Mouse (Mus musculus): ENCODE measurements around the gene Csrp3. TPM values are rescaled to one million over a fixed set of nuclear protein-coding genes. Genes with fewer than 3 reads are reported as not detected.

The Csrp3 gene
- polyA plus RNA-seq (2014; fragmentation: Nextera tagmentation; extraction: Ambion mirVana), result 1.1 and 1.4 TPM in 2 replicates

DNA sequence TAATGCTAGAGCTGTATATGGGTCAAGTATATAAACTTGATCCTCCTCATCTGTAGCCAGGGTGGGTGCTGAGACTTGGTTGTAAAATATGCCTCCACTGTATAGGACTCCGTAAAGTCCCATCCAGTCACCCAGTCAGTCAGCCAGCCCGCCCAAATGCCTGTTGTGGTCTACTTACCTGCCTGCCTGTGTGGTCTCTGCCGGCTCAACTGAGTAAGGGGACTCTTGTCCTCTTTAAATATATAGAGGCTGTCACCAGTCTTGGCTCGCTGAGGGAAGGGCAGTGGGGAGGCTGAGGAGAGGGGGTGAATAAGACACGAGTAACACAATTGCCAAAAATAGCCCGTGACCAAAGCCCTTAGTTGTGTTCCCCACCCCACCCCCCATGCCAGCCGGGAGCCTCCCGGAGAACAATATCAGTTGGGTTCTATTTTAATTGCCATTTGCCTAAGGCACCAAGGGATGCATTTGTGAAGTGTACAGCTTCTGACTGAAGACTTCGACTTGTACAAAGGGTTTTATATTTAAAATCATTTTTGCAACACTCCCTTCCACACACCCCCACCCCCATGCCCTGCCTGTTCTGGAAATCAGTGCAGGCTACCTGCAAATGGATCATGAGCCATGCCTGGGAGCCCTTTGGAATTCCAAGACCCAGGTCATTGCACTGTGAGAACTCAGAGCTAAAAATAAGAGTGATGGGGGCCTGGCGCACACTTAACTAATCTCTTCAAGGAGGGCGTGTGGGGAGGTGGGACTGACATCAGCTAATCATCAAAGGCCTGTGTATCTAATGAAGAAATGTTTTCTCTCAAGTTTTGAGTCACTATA lies at the start of gene Csrp3:
Csrp3 (minus strand) TSS at position 214 of the 831 bp plus-strand sequence.
- H3K4me2 ChIP-seq (ENCODE audit: low read depth, severe bottlenecking), result no peak within 1 kb of the TSS
- no peaks in the 10 kb centered on the region for H3K27me3 ChIP-seq (ENCODE audit: control insufficient read depth, insufficient read depth, low read length)
- WGBS, result 47% methylated on average over 11 of the region's 11 CpGs
- H3K27ac ChIP-seq (replicated peaks; ENCODE audit: low read depth, low read length), result no peak within 1 kb of the TSS
- H3K9ac ChIP-seq (ENCODE audit: low read length), result no peak within 1 kb of the TSS
- H3K9me3 ChIP-seq (ENCODE audit: control insufficient read depth, low read length), result no peaks in the 10 kb centered on the region
- no peaks in the 10 kb centered on the region for H3K36me3 ChIP-seq (ENCODE audit: control insufficient read depth, insufficient read depth, low read length)
- no peak within 1 kb of the TSS for H3K4me3 ChIP-seq (ENCODE audit: low read depth, low read length)
- DNase-seq (ENCODE audit: low spot score) (no peak), ATAC-seq (ENCODE audit: insufficient number of reproducible peaks, low FRiP score, low TSS enrichment, low read depth) (no peak)
- no peaks in the 10 kb centered on the region for H3K4me1 ChIP-seq (ENCODE audit: control insufficient read depth, insufficient read depth, low read length)

DNA sequence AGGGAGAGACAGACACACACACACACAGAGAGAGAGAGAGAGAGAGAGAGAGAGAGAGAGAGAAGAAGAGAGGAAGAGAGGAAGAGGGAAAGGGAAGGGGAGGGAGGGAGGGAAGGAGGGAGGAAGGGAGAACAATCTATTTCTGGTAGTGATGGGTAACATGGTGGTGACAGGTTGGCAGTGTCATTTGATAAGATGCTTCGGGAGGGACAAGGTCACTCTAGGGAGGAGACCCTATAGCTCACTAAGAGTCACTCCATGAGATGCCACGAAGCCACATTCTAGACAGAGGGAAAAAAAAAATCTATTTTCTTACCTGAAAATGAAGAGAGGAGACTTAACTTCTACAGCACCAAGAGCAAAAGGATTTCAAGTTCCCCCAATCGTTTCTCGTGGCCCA lies 48.2 kb upstream of the Csrp3 start:
- H3K4me2 ChIP-seq (ENCODE audit: low read depth, severe bottlenecking), result no peak overlapping the region
- no peak overlapping the region for H3K9ac ChIP-seq (ENCODE audit: low read length)
- ATAC-seq (ENCODE audit: insufficient number of reproducible peaks, low FRiP score, low TSS enrichment, low read depth) (no peak), DNase-seq (ENCODE audit: low spot score) (no peak)
- no peak overlapping the region for H3K4me3 ChIP-seq (ENCODE audit: low read depth, low read length)
- no peaks in the 10 kb centered on the region for H3K9me3 ChIP-seq (ENCODE audit: control insufficient read depth, low read length)
- no peak overlapping the region for H3K27ac ChIP-seq (replicated peaks; ENCODE audit: low read depth, low read length)
- no peaks in the 10 kb centered on the region for H3K36me3 ChIP-seq (ENCODE audit: control insufficient read depth, insufficient read depth, low read length)
- peaks cover 2% of the 10 kb centered on the region; the same call in 1 of the 2 replicates for H3K4me1 ChIP-seq (ENCODE audit: control insufficient read depth, insufficient read depth, low read length)
- no peaks in the 10 kb centered on the region for H3K27me3 ChIP-seq (ENCODE audit: control insufficient read depth, insufficient read depth, low read length)
- 85% methylated on average over 4 of the region's 4 CpGs for WGBS

DNA sequence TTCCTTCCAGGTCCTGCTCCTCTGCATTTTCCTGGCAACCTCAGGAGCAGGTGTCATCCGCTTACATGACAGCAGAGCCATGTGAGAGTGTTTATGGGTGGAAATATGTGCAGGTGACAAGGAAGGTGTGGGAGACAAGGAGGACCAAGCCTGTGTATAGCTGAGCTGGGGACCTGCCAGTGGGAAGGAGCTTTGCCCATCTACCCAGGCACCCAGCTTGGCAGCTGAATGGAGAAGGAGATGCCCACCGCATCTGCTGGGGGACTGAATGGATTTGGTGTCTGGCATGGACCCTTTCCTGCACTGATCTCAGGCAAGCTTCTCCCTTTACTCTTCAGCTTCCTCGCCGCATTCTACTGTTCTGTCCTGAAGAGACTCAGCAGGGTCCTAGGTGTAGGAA lies 47.6 kb upstream of the Csrp3 start:
- no peaks in the 10 kb centered on the region for H3K27me3 ChIP-seq (ENCODE audit: control insufficient read depth, insufficient read depth, low read length)
- H3K4me2 ChIP-seq (ENCODE audit: low read depth, severe bottlenecking), result no peak overlapping the region
- DNase-seq (ENCODE audit: low spot score) (no peak), ATAC-seq (ENCODE audit: insufficient number of reproducible peaks, low FRiP score, low TSS enrichment, low read depth) (no peak)
- H3K36me3 ChIP-seq (ENCODE audit: control insufficient read depth, insufficient read depth, low read length), result no peaks in the 10 kb centered on the region
- H3K27ac ChIP-seq (replicated peaks; ENCODE audit: low read depth, low read length), result no peak overlapping the region
- no peaks in the 10 kb centered on the region for H3K9me3 ChIP-seq (ENCODE audit: control insufficient read depth, low read length)
- no peak overlapping the region for H3K4me3 ChIP-seq (ENCODE audit: low read depth, low read length)
- 91% methylated on average over 4 of the region's 4 CpGs for WGBS
- H3K4me1 ChIP-seq (ENCODE audit: control insufficient read depth, insufficient read depth, low read length), result peaks cover 4% of the 10 kb centered on the region; the same call in 1 of the 2 replicates
- H3K9ac ChIP-seq (ENCODE audit: low read length), result no peak overlapping the region

DNA sequence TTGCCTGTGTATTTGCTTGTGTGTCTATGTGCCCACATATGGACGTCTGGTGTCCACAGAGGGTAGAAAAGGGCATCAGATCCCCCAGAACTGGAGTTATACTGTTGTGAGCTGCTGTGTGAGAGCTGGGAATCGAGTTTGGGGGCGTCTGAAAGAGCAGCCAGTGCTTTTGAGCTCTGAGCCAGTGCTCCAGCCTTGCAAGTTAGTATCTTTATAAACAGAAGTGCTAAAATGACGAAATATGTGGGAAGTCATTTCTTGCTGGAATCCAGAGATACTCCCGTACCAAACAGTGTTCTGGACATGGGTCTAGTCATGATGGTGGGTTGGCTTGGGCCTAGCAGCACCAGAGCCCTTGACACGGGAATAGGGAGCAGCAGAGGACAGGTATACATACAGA lies 46.9 kb upstream of the Csrp3 start:
- no peak for DNase-seq (ENCODE audit: low spot score)
- H3K4me2 ChIP-seq (ENCODE audit: low read depth, severe bottlenecking), result no peak overlapping the region
- H3K4me3 ChIP-seq (ENCODE audit: low read depth, low read length), result no peak overlapping the region
- H3K9me3 ChIP-seq (ENCODE audit: control insufficient read depth, low read length), result no peaks in the 10 kb centered on the region
- H3K27ac ChIP-seq (replicated peaks; ENCODE audit: low read depth, low read length), result no peak overlapping the region
- H3K36me3 ChIP-seq (ENCODE audit: control insufficient read depth, insufficient read depth, low read length), result no peaks in the 10 kb centered on the region
- no peaks in the 10 kb centered on the region for H3K27me3 ChIP-seq (ENCODE audit: control insufficient read depth, insufficient read depth, low read length)
- no peak for ATAC-seq (ENCODE audit: insufficient number of reproducible peaks, low FRiP score, low TSS enrichment, low read depth)
- WGBS, result 79% methylated on average over 6 of the region's 6 CpGs
- peaks cover 4% of the 10 kb centered on the region; the same call in 1 of the 2 replicates for H3K4me1 ChIP-seq (ENCODE audit: control insufficient read depth, insufficient read depth, low read length)
- H3K9ac ChIP-seq (ENCODE audit: low read length), result no peak overlapping the region

DNA sequence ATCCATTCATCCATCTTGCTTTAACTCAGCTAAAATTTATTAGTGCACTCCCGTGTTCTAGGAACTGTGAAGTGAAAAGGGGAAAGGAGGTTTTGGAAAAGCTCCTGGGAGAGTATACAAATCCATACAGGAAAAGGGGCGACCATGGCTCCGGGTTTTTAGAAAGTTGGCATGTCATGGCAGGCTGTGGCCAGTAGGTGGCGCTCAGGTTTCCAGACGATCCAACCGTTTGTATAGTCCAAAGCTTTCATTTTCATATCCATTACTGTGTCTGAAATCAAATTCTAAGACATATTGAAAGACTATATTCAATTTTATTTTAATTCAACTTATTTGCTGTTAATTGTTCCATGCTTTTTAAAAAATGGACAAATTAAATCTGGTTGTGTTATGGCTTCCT lies 46.3 kb upstream of the Csrp3 start:
- H3K27me3 ChIP-seq (ENCODE audit: control insufficient read depth, insufficient read depth, low read length), result no peaks in the 10 kb centered on the region
- no peak overlapping the region for H3K4me3 ChIP-seq (ENCODE audit: low read depth, low read length)
- H3K36me3 ChIP-seq (ENCODE audit: control insufficient read depth, insufficient read depth, low read length), result no peaks in the 10 kb centered on the region
- 2% methylated on average over 6 of the region's 6 CpGs for WGBS
- DNase-seq (ENCODE audit: low spot score) (peak; percentile 84), ATAC-seq (ENCODE audit: insufficient number of reproducible peaks, low FRiP score, low TSS enrichment, low read depth) (no peak)
- no peak overlapping the region for H3K9ac ChIP-seq (ENCODE audit: low read length)
- H3K27ac ChIP-seq (replicated peaks; ENCODE audit: low read depth, low read length), result no peak overlapping the region
- H3K9me3 ChIP-seq (ENCODE audit: control insufficient read depth, low read length), result no peaks in the 10 kb centered on the region
- peaks cover 4% of the 10 kb centered on the region; the same call in 1 of the 2 replicates for H3K4me1 ChIP-seq (ENCODE audit: control insufficient read depth, insufficient read depth, low read length)
- no peak overlapping the region for H3K4me2 ChIP-seq (ENCODE audit: low read depth, severe bottlenecking)

DNA sequence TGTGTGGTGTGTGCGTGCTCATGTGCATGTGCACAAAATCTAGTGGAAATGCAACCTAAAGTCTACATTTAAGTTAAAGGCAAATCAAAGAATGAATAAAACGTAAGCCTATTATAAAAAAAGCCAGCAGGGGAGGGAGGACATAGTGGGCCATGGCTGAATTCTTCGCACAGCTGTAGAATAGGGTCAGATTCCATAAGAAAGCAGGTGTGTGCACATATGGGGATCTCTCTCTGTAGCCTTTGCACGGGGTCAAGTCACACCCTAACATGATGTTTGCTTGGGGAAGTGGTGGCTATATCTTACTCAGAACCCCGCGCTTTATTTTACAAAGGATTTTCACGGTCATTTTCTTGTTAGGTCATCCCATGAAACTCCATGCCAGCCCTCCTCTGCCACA lies 45.3 kb upstream of the Csrp3 start:
- Histone ChIP-seq H3K4me3 (ENCODE audit: low read depth, low read length) (no peak overlapping the region), H3K9me3 (ENCODE audit: control insufficient read depth, low read length) (no peaks in the 10 kb centered on the region), H3K27me3 (ENCODE audit: control insufficient read depth, insufficient read depth, low read length) (no peaks in the 10 kb centered on the region), H3K4me2 (ENCODE audit: low read depth, severe bottlenecking) (no peak overlapping the region), H3K4me1 (ENCODE audit: control insufficient read depth, insufficient read depth, low read length) (peaks cover 7% of the 10 kb centered on the region), H3K36me3 (ENCODE audit: control insufficient read depth, insufficient read depth, low read length) (no peaks in the 10 kb centered on the region), H3K9ac (ENCODE audit: low read length) (no peak overlapping the region), H3K27ac (replicated peaks; ENCODE audit: low read depth, low read length) (no peak overlapping the region)
- WGBS, result 85% methylated on average over 7 of the region's 7 CpGs
- no peak for DNase-seq (ENCODE audit: low spot score)
- no peak for ATAC-seq (ENCODE audit: insufficient number of reproducible peaks, low FRiP score, low TSS enrichment, low read depth)

DNA sequence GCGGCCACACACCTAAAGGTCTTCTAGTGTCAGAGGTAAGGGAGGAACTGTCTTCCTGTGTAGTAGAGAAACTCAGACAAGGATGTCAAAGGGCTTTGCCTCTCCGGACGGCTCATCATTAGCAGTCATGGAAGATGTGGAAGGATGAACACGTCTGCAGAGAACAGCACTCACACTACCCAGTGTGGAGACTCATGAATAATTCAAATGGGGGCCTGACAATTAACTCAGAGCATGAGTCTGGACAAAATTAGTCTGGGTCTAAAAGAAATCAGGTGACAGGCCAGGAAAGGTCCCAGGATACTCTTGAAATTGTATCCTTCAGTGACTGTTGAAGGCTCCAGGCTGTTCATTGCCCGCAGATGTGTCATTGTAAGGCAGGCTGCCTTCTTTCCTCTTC lies 43.2 kb upstream of the Csrp3 start:
- H3K27ac ChIP-seq (replicated peaks; ENCODE audit: low read depth, low read length), result no peak overlapping the region
- H3K9me3 ChIP-seq (ENCODE audit: control insufficient read depth, low read length), result no peaks in the 10 kb centered on the region
- no peak overlapping the region for H3K9ac ChIP-seq (ENCODE audit: low read length)
- no peak overlapping the region for H3K4me3 ChIP-seq (ENCODE audit: low read depth, low read length)
- no peaks in the 10 kb centered on the region for H3K27me3 ChIP-seq (ENCODE audit: control insufficient read depth, insufficient read depth, low read length)
- DNase-seq (ENCODE audit: low spot score), result no peak
- WGBS, result 72% methylated on average over 5 of the region's 5 CpGs
- peaks cover 7% of the 10 kb centered on the region for H3K4me1 ChIP-seq (ENCODE audit: control insufficient read depth, insufficient read depth, low read length)
- H3K36me3 ChIP-seq (ENCODE audit: control insufficient read depth, insufficient read depth, low read length), result no peaks in the 10 kb centered on the region
- no peak overlapping the region for H3K4me2 ChIP-seq (ENCODE audit: low read depth, severe bottlenecking)
- ATAC-seq (ENCODE audit: insufficient number of reproducible peaks, low FRiP score, low TSS enrichment, low read depth), result no peak

DNA sequence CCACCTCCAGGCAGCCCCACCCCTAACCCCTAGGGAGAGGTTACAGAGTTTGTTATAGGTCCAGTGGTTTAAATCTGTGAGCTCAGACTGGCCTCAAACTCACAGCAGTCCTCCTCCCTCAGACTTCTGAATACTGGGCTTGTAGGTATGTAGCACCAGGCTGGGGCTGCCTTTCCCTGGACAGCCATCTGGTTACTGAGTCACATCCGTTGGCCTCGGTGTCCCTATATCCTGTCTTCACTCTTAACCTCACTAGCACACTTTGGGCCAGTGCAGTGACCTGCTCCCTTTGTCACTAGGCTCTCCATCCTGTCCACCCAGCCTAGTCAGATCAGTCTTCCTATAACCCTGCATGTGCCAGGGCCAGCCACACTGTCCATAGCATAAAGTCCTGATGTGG lies 40.9 kb upstream of the Csrp3 start:
- WGBS, result 67% methylated on average over 2 of the region's 2 CpGs
- Histone ChIP-seq H3K27me3 (ENCODE audit: control insufficient read depth, insufficient read depth, low read length) (no peaks in the 10 kb centered on the region), H3K9me3 (ENCODE audit: control insufficient read depth, low read length) (no peaks in the 10 kb centered on the region)

More for the DNA sequence above, 40.9 kb upstream of the Csrp3 start:
- ATAC-seq (ENCODE audit: insufficient number of reproducible peaks, low FRiP score, low TSS enrichment, low read depth), result no peak; the same call in 1 of the 2 replicates
- DNase-seq (ENCODE audit: low spot score), result no peak
- Histone ChIP-seq H3K9ac (ENCODE audit: low read length) (no peak overlapping the region), H3K4me3 (ENCODE audit: low read depth, low read length) (no peak overlapping the region), H3K4me1 (ENCODE audit: control insufficient read depth, insufficient read depth, low read length) (peaks cover 10% of the 10 kb centered on the region), H3K4me2 (ENCODE audit: low read depth, severe bottlenecking) (no peak overlapping the region), H3K36me3 (ENCODE audit: control insufficient read depth, insufficient read depth, low read length) (no peaks in the 10 kb centered on the region), H3K27ac (replicated peaks; ENCODE audit: low read depth, low read length) (no peak overlapping the region)

Measured in limb, embryonic 11.5 days (tissue).